Mouse (Mus musculus) midbrain, postnatal 0 days (tissue): Measurements from ENCODE around the gene Foxp4. TPM values are rescaled to one million over a fixed set of nuclear protein-coding genes. Genes with fewer than 3 reads are reported as not detected.

Source experiments
- ATAC-seq: fragments of 200-750 bp; cut with Nextera tagmentation; 2 replicates; pipeline ENCODE4 v1.8.0; 2017; ENCODE audit warnings: moderate number of reproducible peaks, mild to moderate bottlenecking, moderate TSS enrichment, moderate library complexity; ENCODE audit not compliant: low FRiP score
- DNase-seq: peaks from one replicate; pipeline ENCODE4 v3.0.0-alpha.2; 2015; ENCODE audit warnings: low spot score
- H3K27ac ChIP-seq: fragments of 300-500 bp; sonication (generic); 2 replicates; pipeline ENCODE4 v1.5.1; 2014; ENCODE audit warnings: low read depth, mild to moderate bottlenecking, low read length, mixed read lengths
- H3K27me3 ChIP-seq: fragments of 300-500 bp; sonication (generic); 2 replicates; pipeline ENCODE4 v1.6.1; 2014; ENCODE audit warnings: low read length, control low read depth, mixed read lengths; ENCODE audit not compliant: insufficient read depth
- H3K36me3 ChIP-seq: fragments of 300-500 bp; sonication (generic); 2 replicates; pipeline ENCODE4 v1.6.1; 2014; ENCODE audit warnings: low read length, control low read depth, mixed read lengths; ENCODE audit not compliant: insufficient read depth
- H3K4me1 ChIP-seq: fragments of 300-500 bp; sonication (generic); 2 replicates; pipeline ENCODE4 v1.6.1; 2014; ENCODE audit warnings: mild to moderate bottlenecking, control low read depth, antibody characterized with exemption, low read length, mixed read lengths; ENCODE audit not compliant: insufficient read depth
- H3K4me2 ChIP-seq: fragments of 300-500 bp; sonication (generic); 2 replicates; pipeline ENCODE4 v1.6.1; 2014; ENCODE audit warnings: low read depth, mild to moderate bottlenecking, low read length, mixed read lengths; ENCODE audit not compliant: poor library complexity, severe bottlenecking
- H3K4me3 ChIP-seq: fragments of 300-500 bp; sonication (generic); 2 replicates; pipeline ENCODE4 v1.5.1; 2014; ENCODE audit warnings: low read depth, mild to moderate bottlenecking, low read length, moderate library complexity
- H3K9ac ChIP-seq: fragments of 300-500 bp; sonication (generic); replicated peaks from 2 replicates; pipeline ENCODE4 v1.6.1; 2014; ENCODE audit warnings: mild to moderate bottlenecking, low read length, moderate library complexity, mixed read lengths; ENCODE audit not compliant: poor library complexity, severe bottlenecking
- H3K9me3 ChIP-seq: fragments of 300-500 bp; sonication (generic); 2 replicates; pipeline ENCODE4 v1.6.1; 2016; ENCODE audit warnings: low read length, control low read depth
- CTCF ChIP-seq: IDR thresholded peaks from 2 replicates; pipeline ENCODE4 v1.5.1; 2016; ENCODE audit warnings: antibody characterized with exemption, mild to moderate bottlenecking
- WGBS: fragments of 180-500 bp; shearing (Covaris S2); extraction: QIAGEN DNeasy Blood & Tissue Kit; methylation state at CpG from one replicate; pipeline ENCODE4 v1.1.7; 2014; 5-methylcytosine and 5-hydroxymethylcytosine counted together
- polyA plus RNA-seq: library from polyadenylated mRNA; unstranded; fragments of >200 nt; fragmentation: Nextera tagmentation; extraction: Ambion mirVana; gene quantifications from 2 replicates; pipeline ENCODE4 v1.2.1, GENCODE M21; 2015
- total RNA-seq: library from RNA; depleted of rRNA; stranded (reverse); fragments of >200 nt; gene quantifications from 2 replicates; pipeline ENCODE4 v1.2.3, GENCODE M21; 2014; rRNA removed

Foxp4 gene
- total and polyA plus RNA-seq, 2 experiments from 2014 or later = 55.4 to 200 TPM

DNA sequence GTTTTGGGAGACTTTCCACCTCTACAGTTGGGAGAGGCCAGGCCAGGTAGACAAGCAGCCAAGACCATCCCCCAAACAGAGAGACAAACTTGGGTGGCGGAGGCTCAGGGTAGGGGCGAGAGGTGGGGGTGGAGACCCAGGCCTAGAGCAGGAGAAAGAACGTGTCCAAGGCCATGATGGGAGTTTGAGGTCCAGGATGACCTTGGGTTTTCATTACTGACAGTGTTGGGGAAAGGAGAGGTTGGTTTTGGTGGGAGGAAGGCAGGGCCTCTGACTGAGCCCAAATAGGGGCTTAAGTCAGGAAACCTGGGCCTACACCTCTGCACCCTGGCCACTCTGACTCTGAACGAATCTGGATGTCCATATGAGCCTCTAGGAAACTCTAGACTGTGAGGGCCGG, 92.7 kb downstream of the Foxp4 start:
- H3K4me2 ChIP-seq = peak overlapping the region; percentile 89; the same call in 1 of the 2 replicates
- DNase-seq (no peak), ATAC-seq (no peak)
- peaks cover 25% of the 10 kb centered on the region for H3K27me3 ChIP-seq
- no peaks in the 10 kb centered on the region for H3K9me3 ChIP-seq
- no peak for TF ChIP-seq CTCF
- WGBS = 50% methylated on average over 5 of the region's 5 CpGs
- peaks cover 6% of the 10 kb centered on the region; the same call in 1 of the 2 replicates for H3K4me1 ChIP-seq
- no peaks in the 10 kb centered on the region for H3K36me3 ChIP-seq
- no peak overlapping the region for H3K4me3 ChIP-seq
- H3K9ac ChIP-seq = no peak overlapping the region
- no peak overlapping the region for H3K27ac ChIP-seq

DNA sequence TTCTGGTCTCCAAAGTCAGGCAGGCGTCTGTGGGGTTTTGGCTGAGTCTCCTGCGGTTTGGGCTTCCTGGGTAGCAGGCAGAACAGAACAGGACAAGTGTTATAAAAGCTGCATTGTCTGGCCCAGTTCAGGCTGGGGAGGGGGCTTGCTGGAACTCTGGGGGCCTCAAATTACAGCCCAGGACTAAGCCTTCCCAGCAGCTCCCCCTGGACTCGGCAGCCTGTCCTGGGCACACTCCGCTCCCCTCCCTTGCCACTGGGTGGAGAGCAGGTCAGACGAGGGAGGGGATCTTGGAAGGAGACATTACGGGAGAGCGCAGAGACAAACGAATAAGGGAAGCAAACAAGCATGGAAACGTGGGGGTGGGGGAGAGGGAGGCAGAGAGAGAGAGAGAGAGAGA, 93.3 kb downstream of the Foxp4 start:
- Histone ChIP-seq H3K4me1 (peaks cover 6% of the 10 kb centered on the region; the same call in 1 of the 2 replicates), H3K27ac (no peak overlapping the region), H3K9ac (no peak overlapping the region), H3K4me3 (no peak overlapping the region), H3K27me3 (peaks cover 25% of the 10 kb centered on the region), H3K9me3 (no peaks in the 10 kb centered on the region), H3K4me2 (no peak overlapping the region), H3K36me3 (no peaks in the 10 kb centered on the region)
- DNase-seq = peak; percentile 20
- 17% methylated on average over 9 of the region's 9 CpGs for WGBS
- TF ChIP-seq CTCF = no peak
- no peak for ATAC-seq

DNA sequence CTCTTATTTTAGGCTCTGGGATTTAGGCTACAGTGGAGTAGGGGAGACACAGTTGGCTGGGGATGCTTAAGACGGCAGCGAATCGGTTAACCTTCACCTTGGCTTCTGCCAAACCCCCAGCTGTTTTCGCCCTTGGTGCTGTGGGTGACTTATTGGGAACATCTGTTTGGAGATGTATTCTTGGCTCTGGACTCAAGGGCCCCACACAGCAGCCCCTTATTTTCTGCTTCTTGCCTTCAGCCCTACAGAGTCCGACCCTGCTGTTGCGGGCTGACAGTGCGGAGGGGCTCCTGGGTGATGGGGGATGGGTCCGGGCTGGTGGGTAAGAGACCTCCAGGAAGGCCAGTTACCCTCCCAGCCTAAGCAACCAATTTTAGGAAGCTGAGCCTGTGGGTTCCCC, 103.1 kb downstream of the Foxp4 start:
- H3K4me1 ChIP-seq = no peaks in the 10 kb centered on the region
- ATAC-seq = no peak
- TF ChIP-seq CTCF = no peak
- 69% methylated on average over 8 of the region's 8 CpGs for WGBS
- H3K4me2 ChIP-seq = no peak overlapping the region
- no peak overlapping the region for H3K9ac ChIP-seq
- no peaks in the 10 kb centered on the region for H3K27me3 ChIP-seq
- H3K36me3 ChIP-seq = no peaks in the 10 kb centered on the region
- no peaks in the 10 kb centered on the region for H3K9me3 ChIP-seq
- H3K4me3 ChIP-seq = no peak overlapping the region
- no peak overlapping the region for H3K27ac ChIP-seq
- DNase-seq = no peak

DNA sequence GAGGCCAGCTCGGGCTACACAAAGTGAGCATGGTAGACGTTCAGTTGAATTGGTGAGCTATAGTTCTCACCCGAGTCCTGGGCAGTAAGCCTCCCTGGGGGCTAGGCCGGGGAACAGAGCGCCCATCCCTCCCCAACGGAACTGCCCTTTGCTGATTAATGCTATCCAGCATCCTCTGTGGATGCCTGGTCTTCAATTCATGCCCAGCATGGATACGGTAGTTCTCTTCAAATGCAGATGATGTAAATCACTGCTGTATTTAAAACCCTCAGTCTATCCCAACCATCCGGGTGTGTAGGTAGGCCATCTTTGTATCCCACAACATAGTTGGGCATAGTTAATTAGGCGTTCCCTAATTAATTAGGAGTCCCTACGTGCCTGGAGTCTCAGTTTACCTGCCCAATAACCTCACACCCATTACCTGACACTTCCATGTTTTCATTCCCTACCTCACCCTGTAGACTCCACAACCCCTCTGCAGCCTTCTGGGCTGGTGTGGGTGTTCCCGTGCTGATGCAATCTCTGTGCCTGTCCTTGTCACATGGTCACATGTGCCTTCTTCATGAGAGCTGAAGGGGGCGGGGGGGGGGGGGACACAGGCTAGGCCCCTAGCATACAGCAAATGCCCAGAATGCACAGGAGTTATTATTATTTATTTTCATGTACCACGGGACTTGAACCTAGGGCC, 106.3 kb downstream of the Foxp4 start:
- no peak overlapping the region for H3K4me2 ChIP-seq
- H3K9ac ChIP-seq = no peak overlapping the region
- no peak overlapping the region for H3K4me3 ChIP-seq
- no peaks in the 10 kb centered on the region for H3K4me1 ChIP-seq
- WGBS = 85% methylated on average over 13 of the region's 13 CpGs
- H3K9me3 ChIP-seq = no peaks in the 10 kb centered on the region
- no peaks in the 10 kb centered on the region for H3K36me3 ChIP-seq
- no peaks in the 10 kb centered on the region for H3K27me3 ChIP-seq
- H3K27ac ChIP-seq = no peak overlapping the region
- no peak for ATAC-seq
- no peak for TF ChIP-seq CTCF
- no peak for DNase-seq

Other genes starting within 250 kb of the Foxp4 start
- gene Tomm6, start 236.3 kb downstream of the Foxp4 start, total RNA-seq = 117 and 136 TPM in 2 replicates
- 334 and 339 TPM in 2 replicates for gene Tomm6, start 236.3 kb downstream of the Foxp4 start, polyA plus RNA-seq
- 128 and 165 TPM in 2 replicates for gene Frs3, start 235.6 kb downstream of the Foxp4 start, total RNA-seq
- gene Frs3, start 235.6 kb downstream of the Foxp4 start, polyA plus RNA-seq = 68.9 and 75.7 TPM in 2 replicates
- gene Gm21981, start 230.2 kb downstream of the Foxp4 start, total RNA-seq = 5.2 and 5.8 TPM in 2 replicates
- 0.56 and 0.90 TPM in 2 replicates for gene Gm21981, start 230.2 kb downstream of the Foxp4 start, polyA plus RNA-seq
- gene Prickle4, start 229.9 kb downstream of the Foxp4 start, total RNA-seq = 2.5 and 3.2 TPM in 2 replicates
- 2.2 and 3.2 TPM in 2 replicates for gene Prickle4, start 229.9 kb downstream of the Foxp4 start, polyA plus RNA-seq
- 0.27 and 1.5 TPM in 2 replicates for gene Pgc, start 197.8 kb downstream of the Foxp4 start, total RNA-seq
- gene Pgc, start 197.8 kb downstream of the Foxp4 start, polyA plus RNA-seq = 0.19 TPM in 1 of 2 replicates, not detected in the other
- 5.2 and 9.6 TPM in 2 replicates for gene Tfeb, start 187.6 kb downstream of the Foxp4 start, total RNA-seq
- 4.0 and 5.4 TPM in 2 replicates for gene Tfeb, start 187.6 kb downstream of the Foxp4 start, polyA plus RNA-seq
- 19.2 and 21.4 TPM in 2 replicates for gene Mdfi, start 90.0 kb downstream of the Foxp4 start, total RNA-seq
- 1.3 and 1.6 TPM in 2 replicates for gene Mdfi, start 90.0 kb downstream of the Foxp4 start, polyA plus RNA-seq
- not detected in 2 replicates for gene 1700122O11Rik, start 113.6 kb upstream of the Foxp4 start, total RNA-seq
- gene 1700122O11Rik, start 113.6 kb upstream of the Foxp4 start, polyA plus RNA-seq = not detected in 2 replicates
- not detected in 2 replicates for gene 1700067P10Rik, start 164.7 kb upstream of the Foxp4 start, total RNA-seq
- gene 1700067P10Rik, start 164.7 kb upstream of the Foxp4 start, polyA plus RNA-seq = not detected in 2 replicates
- not detected in 2 replicates for gene 9830107B12Rik, start 221.6 kb upstream of the Foxp4 start, total RNA-seq
- gene 9830107B12Rik, start 221.6 kb upstream of the Foxp4 start, polyA plus RNA-seq = not detected in 2 replicates
- not detected in 2 replicates for gene A530064D06Rik, start 242.6 kb upstream of the Foxp4 start, total RNA-seq
- gene A530064D06Rik, start 242.6 kb upstream of the Foxp4 start, polyA plus RNA-seq = not detected in 2 replicates